Mouse (Mus musculus) thymus, postnatal 10 days (tissue): ENCODE measurements at regions not wholly inside any gene's neighbourhood (a gene's known extent, or its start where the extent isn't known, plus 50 kb on each side); places are given as distances from the start of the nearest gene placed in this dataset.
"Not testable (repeated sequence)": the region's sequence is repeated elsewhere in the genome, so short reads cannot be mapped to it uniquely, and the experiment has no call there.

Experiments
- DNase-seq, 2 experiments: peaks; one replicate each; pipeline ENCODE4 v3.0.0; 2021; ENCODE audit warnings: low spot score in 2 of 2

DNA sequence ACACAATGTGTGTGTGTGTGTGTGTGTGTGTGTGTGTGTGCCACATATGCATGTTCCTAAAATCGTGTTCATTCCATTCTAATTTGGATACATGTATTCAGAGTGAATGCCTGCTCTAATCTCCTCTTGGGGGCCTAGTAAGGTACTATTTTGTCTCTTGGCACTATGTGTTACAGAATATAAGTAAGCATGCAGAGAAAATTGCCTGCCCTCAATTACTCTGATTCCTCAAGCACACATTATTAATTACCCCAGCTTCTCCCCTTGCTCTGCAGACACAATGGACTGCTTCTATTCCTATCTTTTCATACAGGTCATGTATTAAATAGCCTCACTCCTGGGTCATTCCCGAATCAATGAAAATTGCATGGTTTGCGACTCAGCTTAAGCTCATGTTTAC lies 406.3 kb downstream of the Trib2 start:
- no peak for DNase-seq

DNA sequence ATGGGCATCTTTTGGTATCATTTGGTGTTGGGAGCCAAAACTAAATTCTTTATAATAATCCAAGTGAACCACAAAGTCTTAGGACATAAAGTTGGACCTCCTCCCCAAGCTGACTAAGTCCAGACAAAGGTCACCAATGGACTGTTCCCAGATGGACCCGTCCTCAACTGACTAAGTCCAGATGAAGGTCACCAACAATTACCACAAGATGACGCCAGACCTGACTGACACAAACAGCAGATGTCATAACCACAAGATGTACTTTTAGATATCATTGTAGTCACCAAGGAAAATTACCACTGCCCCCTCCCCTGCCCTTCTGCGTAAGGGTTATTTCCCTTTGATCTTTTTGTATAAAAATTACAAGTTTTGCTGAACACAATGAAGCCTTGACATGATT lies 409.1 kb downstream of the Trib2 start:
- not testable (repeated sequence) for DNase-seq

GRCm38 (mm10) chr12:15392641-15393040 lies 424.1 kb downstream of the Trib2 start:
- DNase-seq, result no peak

DNA sequence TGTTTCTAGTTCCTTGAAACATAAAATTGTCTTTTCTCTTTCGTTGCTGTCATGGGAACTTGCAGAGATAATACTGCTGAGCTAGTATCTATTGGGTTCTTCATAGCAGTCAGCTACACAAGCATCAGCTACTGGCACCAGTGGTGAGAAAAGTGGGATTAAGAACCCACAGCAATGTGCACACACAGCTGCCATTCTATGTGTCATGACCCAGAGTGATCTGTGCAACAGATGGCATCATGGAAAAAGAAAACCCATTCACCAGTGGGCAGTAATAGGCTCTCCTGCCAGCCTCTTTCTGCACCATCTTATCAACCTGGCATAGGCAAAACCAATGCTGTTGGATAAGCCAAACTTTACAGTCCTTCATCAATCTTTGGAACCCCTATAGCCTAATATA lies 428.1 kb downstream of the Trib2 start:
- no peak for DNase-seq

GRCm38 (mm10) chr12:15357808-15358207 lies 458.9 kb downstream of the Trib2 start:
- no peak for DNase-seq

DNA sequence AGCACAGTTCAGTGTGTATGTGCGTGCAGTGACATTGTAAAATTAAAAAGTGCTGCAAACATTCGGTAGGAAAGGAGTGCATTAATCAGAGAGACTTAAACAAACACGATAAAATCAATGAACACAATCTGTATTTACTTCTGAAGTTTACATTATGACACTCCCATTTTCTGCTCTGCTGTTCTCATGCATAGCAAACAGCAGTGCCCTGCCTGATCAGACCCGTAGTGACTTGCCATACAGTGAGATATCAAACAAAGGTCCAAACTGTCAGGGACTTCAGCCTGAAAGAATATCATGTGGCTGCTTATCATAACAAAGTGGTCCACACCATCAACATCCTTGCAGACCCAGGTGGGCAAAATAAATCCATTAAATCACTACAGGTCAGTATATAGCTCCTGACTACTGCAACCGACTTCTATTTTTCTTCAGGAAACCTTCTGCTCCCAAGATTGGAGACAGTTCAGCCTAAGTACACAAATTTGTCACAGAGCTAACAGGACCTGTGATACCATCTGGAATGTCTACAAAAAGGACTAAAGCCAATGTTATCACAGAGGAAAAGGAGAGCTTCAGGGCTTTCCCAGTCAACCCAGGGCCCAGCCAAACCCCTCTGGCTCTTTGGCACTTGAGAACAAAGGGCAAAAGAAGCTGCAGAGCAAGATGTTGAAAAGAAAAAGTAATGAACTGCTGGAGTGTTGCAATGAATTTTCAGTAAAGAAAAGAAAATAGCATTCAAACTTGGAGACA lies 495.8 kb downstream of the Trib2 start:
- DNase-seq, result no peak

- no peak for DNase-seq
Measured at GRCm38 (mm10) chr12:15319647-15320046, 497.1 kb downstream of the Trib2 start.

DNA sequence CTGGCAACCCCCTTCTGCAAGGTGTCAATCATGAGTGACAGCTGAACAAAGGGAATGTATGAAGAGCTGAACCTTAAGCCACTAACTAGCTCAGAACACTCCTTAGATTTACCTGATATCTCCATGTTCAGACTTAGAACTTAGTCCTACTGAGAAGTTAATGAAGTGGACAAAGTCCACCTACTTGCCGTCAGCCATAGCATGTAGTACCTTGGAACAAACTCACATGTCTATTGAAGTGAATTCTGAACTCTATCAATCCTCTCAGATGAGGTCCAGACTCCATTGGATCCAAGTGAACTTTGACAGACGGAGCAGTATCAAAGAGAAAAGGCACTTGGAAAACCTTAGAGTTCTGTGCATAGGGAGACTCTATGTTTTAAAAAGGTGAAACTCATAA lies 521.8 kb downstream of the Trib2 start:
- DNase-seq, result no peak

DNA sequence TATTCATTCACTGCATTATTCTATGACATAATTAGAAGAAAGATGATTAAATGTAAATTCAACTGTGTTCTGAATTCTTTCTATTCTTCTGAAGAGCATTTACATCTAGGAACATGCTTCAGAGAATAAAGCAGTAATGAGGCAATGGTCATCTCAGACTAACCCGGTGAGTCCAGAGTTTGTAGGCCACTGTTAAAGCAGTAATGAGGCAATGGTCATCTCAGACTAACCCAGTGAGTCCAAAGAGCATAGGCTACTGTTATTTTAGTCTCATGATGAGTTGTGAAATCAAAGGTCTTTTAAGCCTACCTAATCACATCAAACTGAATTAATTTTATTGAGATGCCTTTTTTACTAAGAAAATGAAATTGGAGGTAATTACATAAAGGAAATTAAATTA lies 554.6 kb downstream of the Trib2 start:
- DNase-seq, result no peak

GRCm38 (mm10) chr12:15261604-15262003 lies 555.1 kb downstream of the Trib2 start:
- no peak for DNase-seq

DNA sequence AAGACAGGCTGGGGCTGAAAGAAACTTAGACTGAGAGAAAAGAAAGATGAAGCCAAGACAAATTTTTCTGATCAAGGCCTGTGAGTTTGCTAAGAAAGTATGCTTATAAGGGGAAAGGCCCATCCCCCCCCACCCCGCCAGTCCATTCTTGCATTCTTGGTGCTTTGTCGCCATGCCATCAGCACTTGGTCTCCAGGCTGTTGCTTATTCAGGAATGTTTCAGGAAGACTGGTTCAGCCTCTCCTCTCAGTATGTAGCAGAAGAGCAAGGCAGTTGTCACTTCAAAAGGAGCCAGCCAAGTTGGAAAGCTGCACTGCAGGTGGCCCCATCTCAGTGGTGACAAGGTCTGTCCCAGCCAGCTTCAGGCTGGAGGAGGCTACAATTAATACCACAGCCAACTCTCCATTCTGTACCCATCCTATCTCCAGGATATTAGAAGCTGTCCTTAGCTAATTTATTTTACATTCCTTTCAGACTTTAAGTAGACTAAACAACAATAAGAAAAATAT lies 555.8 kb downstream of the Trib2 start:
- no peak for DNase-seq

DNA sequence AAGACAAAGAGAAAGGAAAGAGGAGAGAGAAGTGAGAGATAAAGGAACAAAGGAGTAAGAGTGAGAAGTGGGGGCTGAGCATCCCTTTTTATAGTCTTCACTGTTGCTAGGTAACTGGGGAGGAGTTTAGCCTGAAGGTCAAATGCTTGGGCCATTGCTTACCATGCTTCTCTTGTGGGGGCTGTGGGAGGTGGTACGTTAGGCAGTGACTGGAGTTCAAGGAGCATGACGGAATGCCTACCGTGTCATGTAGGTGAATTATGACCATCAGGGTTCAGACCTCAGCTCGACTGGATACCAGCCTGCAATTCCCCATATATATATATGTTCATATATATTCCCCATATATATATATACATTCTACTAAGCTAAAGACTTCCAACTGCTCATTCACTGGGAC lies 571.8 kb downstream of the Trib2 start:
- no peak for DNase-seq

DNA sequence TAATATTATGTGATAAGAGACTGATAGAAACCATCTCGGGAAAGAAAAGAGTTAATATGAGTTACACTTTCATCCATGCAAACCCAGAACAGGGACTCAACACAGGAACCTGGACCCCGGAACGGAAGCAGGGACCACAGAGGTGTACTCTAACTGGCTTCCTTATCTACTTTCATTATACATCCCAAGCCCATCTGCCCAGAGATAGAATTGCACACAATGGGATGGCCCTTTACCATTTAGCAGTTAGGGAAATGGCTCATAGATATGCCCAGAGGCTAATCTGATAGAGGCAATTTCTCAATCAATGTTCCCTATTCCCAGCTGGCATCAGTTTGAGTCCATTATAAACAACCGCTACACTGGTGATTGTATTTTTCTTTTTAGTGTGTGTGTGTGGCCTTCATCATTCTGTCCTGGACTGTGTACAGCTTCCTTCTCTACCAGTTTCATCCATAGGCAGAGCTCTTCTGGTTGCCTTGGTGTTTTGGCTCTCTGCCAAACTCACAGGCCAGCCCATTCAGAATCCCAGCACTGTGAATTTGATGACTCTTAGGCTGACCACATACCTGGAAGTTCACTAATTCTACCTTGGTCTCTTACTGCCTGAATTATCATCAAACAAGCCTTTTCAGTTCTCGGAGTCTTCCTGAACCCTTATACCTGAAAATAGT lies 594.1 kb downstream of the Trib2 start:
- DNase-seq, result no peak

- no peak for DNase-seq
Measured at GRCm38 (mm10) chr12:15218504-15218903, 598.2 kb downstream of the Trib2 start.

DNA sequence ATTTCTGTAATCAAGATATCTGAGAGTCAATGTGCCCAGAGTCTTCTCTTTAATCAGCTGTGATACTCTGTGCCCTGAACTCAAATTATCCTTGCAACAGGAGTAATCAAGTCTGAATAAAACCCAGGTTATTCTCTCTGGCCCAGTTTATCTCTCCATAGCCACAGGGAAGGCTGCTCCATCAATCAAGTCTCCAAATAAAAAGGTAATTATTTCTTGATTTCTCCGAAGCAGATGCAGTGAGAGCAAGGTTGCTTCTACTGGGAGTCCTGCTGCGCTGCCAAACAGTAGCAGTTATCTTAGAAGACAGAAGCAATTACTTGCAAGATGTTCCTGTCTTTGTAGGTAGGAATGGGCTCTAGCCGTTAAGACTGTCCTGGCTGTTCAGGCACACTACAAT lies 600.5 kb downstream of the Trib2 start:
- DNase-seq, result no peak

DNA sequence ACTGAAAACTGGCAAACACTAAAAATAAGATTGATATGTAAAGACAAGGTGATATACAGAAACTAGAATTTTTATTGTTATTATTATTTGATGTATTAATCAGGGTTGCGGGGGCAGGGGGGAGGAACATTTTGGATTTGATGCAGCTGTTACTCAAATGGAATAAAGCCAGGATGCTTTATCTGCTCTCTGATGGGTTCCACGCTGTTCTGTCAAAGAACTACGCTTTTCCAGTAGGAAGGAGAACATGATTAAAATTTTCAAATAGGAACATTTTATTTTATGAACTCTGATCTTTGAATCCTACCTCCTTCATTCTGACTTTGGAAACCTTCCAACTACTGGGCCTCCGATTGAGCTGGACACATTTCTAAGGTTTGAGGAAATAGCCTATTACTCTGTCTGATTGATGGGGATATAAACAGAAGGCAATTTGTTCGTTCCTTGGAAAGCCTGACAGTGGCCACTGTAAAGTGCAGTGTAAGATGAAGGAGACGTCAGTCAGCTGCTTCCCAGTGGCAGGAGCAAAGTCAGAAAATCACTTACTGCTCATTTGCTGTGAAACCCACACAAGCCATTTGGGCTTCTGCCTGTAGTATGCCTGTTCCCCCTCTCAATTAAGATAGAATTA lies 642.2 kb downstream of the Trib2 start:
- DNase-seq, result no peak

DNA sequence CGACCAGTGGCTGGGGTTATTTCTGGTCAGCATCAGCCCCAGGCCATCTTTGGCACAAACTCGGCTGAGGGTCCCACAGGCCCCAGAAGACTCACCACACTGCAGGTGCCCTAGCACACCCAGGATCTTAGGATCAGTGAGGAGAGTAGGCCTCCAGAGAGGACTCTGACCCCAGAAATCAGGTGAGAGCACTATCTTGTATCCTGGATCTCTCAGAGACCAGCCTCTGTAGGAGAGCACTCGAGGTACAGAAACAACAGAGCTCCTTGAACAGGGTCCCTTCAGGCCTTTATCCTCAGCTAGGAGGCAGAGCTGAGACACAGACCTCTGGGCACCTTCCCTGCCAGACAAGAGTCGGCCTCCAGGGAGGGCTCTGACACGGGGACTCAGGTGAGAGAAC lies 654.1 kb downstream of the Trib2 start:
- DNase-seq, result no peak

DNA sequence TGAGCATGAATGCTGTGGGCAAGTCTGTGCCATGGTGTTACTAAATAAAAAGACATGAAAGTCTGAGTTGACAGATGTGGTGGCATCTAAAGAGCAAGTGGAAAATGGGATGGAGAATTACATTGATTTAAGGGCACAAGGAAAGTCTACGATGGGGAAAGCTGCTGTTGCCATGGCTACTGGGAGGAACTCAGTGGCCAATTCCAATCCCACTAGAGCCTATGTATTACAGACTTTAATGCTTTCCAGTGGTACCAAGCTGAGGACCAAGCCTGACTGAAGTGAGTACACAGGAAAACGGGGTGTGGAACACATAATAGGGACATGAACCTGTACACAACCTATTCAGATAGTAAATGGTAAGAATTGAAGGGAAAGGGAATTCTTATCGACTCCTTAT lies 654.9 kb downstream of the Trib2 start:
- no peak for DNase-seq

- DNase-seq, result no peak
Measured at GRCm38 (mm10) chr12:15160478-15160998, 656.2 kb downstream of the Trib2 start.

- no peak for DNase-seq
Measured at GRCm38 (mm10) chr12:15146398-15146797, 670.3 kb downstream of the Trib2 start.

DNA sequence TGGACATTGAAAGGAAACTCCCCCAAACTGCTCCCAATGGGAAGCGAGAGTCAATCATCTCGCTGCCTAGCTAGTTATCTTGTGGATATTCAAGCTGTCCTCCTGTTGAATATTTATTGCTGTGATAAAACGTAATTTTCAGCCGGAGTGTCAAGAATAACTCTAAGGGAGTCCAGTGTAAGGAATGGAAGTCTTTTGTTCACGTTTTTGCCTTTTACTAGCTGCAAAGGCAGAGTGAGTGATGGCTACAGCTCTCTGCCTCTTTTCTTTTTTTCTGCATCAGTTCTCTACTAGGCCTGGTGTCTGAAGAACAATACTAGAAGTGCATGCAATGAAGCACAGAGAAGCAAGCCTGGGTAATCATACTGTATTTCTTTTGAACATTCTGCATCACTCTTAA lies 679.7 kb downstream of the Trib2 start:
- no peak for DNase-seq

DNA sequence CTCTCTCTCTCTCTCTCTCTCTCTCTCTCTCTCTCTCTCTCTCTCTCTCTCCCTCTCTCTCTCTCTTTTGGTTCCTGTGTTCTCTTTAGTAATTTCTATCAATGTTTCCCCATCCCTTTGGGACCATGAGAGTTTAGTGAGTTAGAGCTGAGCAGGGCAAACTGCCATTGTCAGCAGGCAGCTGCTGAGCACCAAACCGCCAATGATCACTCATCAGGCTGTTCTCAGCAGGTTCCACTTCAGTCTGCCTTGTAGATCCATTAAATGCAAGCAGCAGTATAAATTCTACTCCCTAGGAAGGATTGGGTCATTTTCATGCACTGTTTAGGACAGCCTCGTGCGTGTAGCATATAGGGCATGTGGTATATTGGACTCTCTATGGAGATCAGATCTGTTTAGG lies 692.5 kb downstream of the Trib2 start:
- DNase-seq, result no peak
